Mouse (Mus musculus): Measurements from ENCODE around the gene Birc5.

The Birc5 gene

GRCm38 (mm10) chr11:117855360-117855759, 6.3 kb downstream of the Birc5 start:
- DNase-seq (ENCODE audit: low spot score in 2 of 2), result no peak

GRCm38 (mm10) chr11:117855975-117856374, 6.9 kb downstream of the Birc5 start:
- DNase-seq (ENCODE audit: low spot score in 2 of 2), result no peak

GRCm38 (mm10) chr11:117857462-117857861, 8.4 kb downstream of the Birc5 start:
- no peak for DNase-seq (ENCODE audit: low spot score in 2 of 2)

- DNase-seq (ENCODE audit: low spot score in 2 of 2), result no peak
These were observed 9.3 kb downstream of the Birc5 start for GRCm38 (mm10) chr11:117858392-117858791.

- DNase-seq (ENCODE audit: low spot score in 2 of 2), result no peak
These were observed 11.6 kb downstream of the Birc5 start, which contains the start of gene Tmem235 for GRCm38 (mm10) chr11:117860601-117861000. Gene Tmem235, plus strand, starts transcription at chr11:117860752.

GRCm38 (mm10) chr11:117863174-117863856, 14.3 kb downstream of the Birc5 start:
- no peak for DNase-seq (ENCODE audit: low spot score in 2 of 2)

GRCm38 (mm10) chr11:117864805-117865204, 15.8 kb downstream of the Birc5 start:
- no peak for DNase-seq (ENCODE audit: low spot score in 2 of 2)

- no peak for DNase-seq (ENCODE audit: low spot score in 2 of 2)
These were observed 16.9 kb downstream of the Birc5 start for GRCm38 (mm10) chr11:117865988-117866387.

GRCm38 (mm10) chr11:117870688-117871365, 21.8 kb downstream of the Birc5 start:
- DNase-seq (ENCODE audit: low spot score in 2 of 2), result peak; percentile 64 to 81

GRCm38 (mm10) chr11:117871376-117871775, 22.3 kb downstream of the Birc5 start:
- DNase-seq (ENCODE audit: low spot score in 2 of 2), result no peak

- no peak for DNase-seq (ENCODE audit: low spot score in 2 of 2)
These were observed 23.0 kb downstream of the Birc5 start for GRCm38 (mm10) chr11:117871911-117872584.

- DNase-seq (ENCODE audit: low spot score in 2 of 2), result peak; percentile 51 to 74
These were observed 24.0 kb downstream of the Birc5 start, which contains the start of gene Tha1 for GRCm38 (mm10) chr11:117872861-117873608. Gene Tha1, minus strand, starts transcription at chr11:117873481.

GRCm38 (mm10) chr11:117874419-117874818, 25.4 kb downstream of the Birc5 start:
- DNase-seq (ENCODE audit: low spot score in 2 of 2), result no peak

- no peak for DNase-seq (ENCODE audit: low spot score in 2 of 2)
These were observed 26.6 kb downstream of the Birc5 start for GRCm38 (mm10) chr11:117875681-117876080.

GRCm38 (mm10) chr11:117877917-117878745, 29.1 kb downstream of the Birc5 start:
- peak in 1 of 2 experiments; percentile 66 for DNase-seq (ENCODE audit: low spot score in 2 of 2)

- no peak for DNase-seq (ENCODE audit: low spot score in 2 of 2)
These were observed 29.8 kb downstream of the Birc5 start for GRCm38 (mm10) chr11:117878892-117879291.

GRCm38 (mm10) chr11:117879676-117880075, 30.6 kb downstream of the Birc5 start:
- DNase-seq (ENCODE audit: low spot score in 2 of 2), result no peak

GRCm38 (mm10) chr11:117880336-117880976, 31.4 kb downstream of the Birc5 start:
- DNase-seq (ENCODE audit: low spot score in 2 of 2), result peak in 1 of 2 experiments; percentile 50

- no peak for DNase-seq (ENCODE audit: low spot score in 2 of 2)
These were observed 31.9 kb downstream of the Birc5 start for GRCm38 (mm10) chr11:117880977-117881358.

GRCm38 (mm10) chr11:117881787-117882186, 32.7 kb downstream of the Birc5 start:
- DNase-seq (ENCODE audit: low spot score in 2 of 2), result no peak
